Mouse (Mus musculus) neutrophil, adult 65 days (primary cell): ENCODE data around the gene 9130019O22Rik. TPM values are rescaled to one million over a fixed set of nuclear protein-coding genes. Genes with fewer than 3 reads are reported as not detected.

ENCODE experiments used
- total RNA-seq: library from RNA; stranded (reverse); gene quantifications from 2 replicates; pipeline ENCODE4 v1.2.4, GENCODE M21; 2023

The 9130019O22Rik gene
- total RNA-seq: 1.3 and 1.5 TPM in 2 replicates

GRCm38 (mm10) chr7:127386641-127387392, at the start of gene 9130019O22Rik:
TSS of gene 9130019O22Rik (minus strand) at chr7:127387166.

GRCm38 (mm10) chr7:127421388-127422191, 34.6 kb upstream of the 9130019O22Rik start, which contains the start of gene Zfp688:
TSS of gene Zfp688 (minus strand) at chr7:127422068.

GRCm38 (mm10) chr7:127406002-127406987, 19.3 kb upstream of the 9130019O22Rik start, which contains the start of gene Zfp764:
TSS of gene Zfp764 (minus strand) at chr7:127406822.

GRCm38 (mm10) chr7:127393157-127393943, 6.4 kb upstream of the 9130019O22Rik start, which contains the start of gene E430018J23Rik:
TSS of gene E430018J23Rik (minus strand) at chr7:127393629.

GRCm38 (mm10) chr7:127375271-127376245, 11.4 kb downstream of the 9130019O22Rik start, which contains the start of gene Zfp747:
TSS of gene Zfp747 (minus strand) at chr7:127376050.

GRCm38 (mm10) chr7:127345512-127346325, 41.2 kb downstream of the 9130019O22Rik start, which contains the start of gene Zfp768:
TSS of gene Zfp768 (minus strand) at chr7:127345589.

Other genes starting within 250 kb of the 9130019O22Rik start
- gene Spn, start 249.3 kb downstream of the 9130019O22Rik start, total RNA-seq: 96.9 and 102 TPM in 2 replicates
- gene Cd2bp2, start 191.1 kb downstream of the 9130019O22Rik start, total RNA-seq: 47.6 and 62.2 TPM in 2 replicates
- 106 and 122 TPM in 2 replicates for gene Tbc1d10b, start 178.7 kb downstream of the 9130019O22Rik start, total RNA-seq
- 6.7 and 11.1 TPM in 2 replicates for gene Mylpf, start 178.3 kb downstream of the 9130019O22Rik start, total RNA-seq
- 2.8 and 4.0 TPM in 2 replicates for gene Zfp553, start 154.1 kb downstream of the 9130019O22Rik start, total RNA-seq
- gene Sept1, start 154.0 kb downstream of the 9130019O22Rik start, total RNA-seq: 107 and 123 TPM in 2 replicates
- gene Zfp771, start 142.9 kb downstream of the 9130019O22Rik start, total RNA-seq: 3.2 and 4.7 TPM in 2 replicates
- gene Dctpp1, start 126.5 kb downstream of the 9130019O22Rik start, total RNA-seq: 18.4 and 20.9 TPM in 2 replicates
- 150 and 202 TPM in 2 replicates for gene Sephs2, start 113.1 kb downstream of the 9130019O22Rik start, total RNA-seq
- 239 and 332 TPM in 2 replicates for gene Itgal, start 90.9 kb downstream of the 9130019O22Rik start, total RNA-seq
- 7.5 and 8.1 TPM in 2 replicates for gene Zfp768, start 41.6 kb downstream of the 9130019O22Rik start, total RNA-seq
- gene Zfp747, start 11.1 kb downstream of the 9130019O22Rik start, total RNA-seq: 3.9 and 5.9 TPM in 2 replicates
- 1.1 and 1.4 TPM in 2 replicates for gene E430018J23Rik, start 6.5 kb upstream of the 9130019O22Rik start, total RNA-seq
- gene Zfp764, start 19.7 kb upstream of the 9130019O22Rik start, total RNA-seq: 1.5 and 2.2 TPM in 2 replicates
- 13.2 and 14.6 TPM in 2 replicates for gene Zfp688, start 34.9 kb upstream of the 9130019O22Rik start, total RNA-seq
- gene Zfp689, start 62.0 kb upstream of the 9130019O22Rik start, total RNA-seq: 2.1 and 3.1 TPM in 2 replicates
- gene Prr14, start 72.4 kb upstream of the 9130019O22Rik start, total RNA-seq: 153 and 167 TPM in 2 replicates
- gene Fbrs, start 92.0 kb upstream of the 9130019O22Rik start, total RNA-seq: 324 and 414 TPM in 2 replicates
- gene Srcap, start 124.8 kb upstream of the 9130019O22Rik start, total RNA-seq: 77.3 and 96.9 TPM in 2 replicates
- gene Gm42715, start 132.4 kb upstream of the 9130019O22Rik start, total RNA-seq: 16.4 and 27.7 TPM in 2 replicates
- gene Tmem265, start 174.2 kb upstream of the 9130019O22Rik start, total RNA-seq: not detected in 2 replicates
- gene Phkg2, start 186.2 kb upstream of the 9130019O22Rik start, total RNA-seq: 132 and 168 TPM in 2 replicates
- 18.5 and 19.6 TPM in 2 replicates for gene Ccdc189, start 201.4 kb upstream of the 9130019O22Rik start, total RNA-seq
- 199 and 280 TPM in 2 replicates for gene Rnf40, start 201.6 kb upstream of the 9130019O22Rik start, total RNA-seq
- 2.6 and 2.7 TPM in 2 replicates for gene Zfp629, start 228.6 kb upstream of the 9130019O22Rik start, total RNA-seq